Mouse (Mus musculus): ENCODE results near the gene Ascl1. TPM values are rescaled to one million over a fixed set of nuclear protein-coding genes. Genes with fewer than 3 reads are reported as not detected.
A peak's percentile ranks its signal among the peaks of the same experiment; 100 is the strongest.

Ascl1 gene
- polyA plus RNA-seq, 1 experiment from 2014 or later, result 28.8 TPM

DNA sequence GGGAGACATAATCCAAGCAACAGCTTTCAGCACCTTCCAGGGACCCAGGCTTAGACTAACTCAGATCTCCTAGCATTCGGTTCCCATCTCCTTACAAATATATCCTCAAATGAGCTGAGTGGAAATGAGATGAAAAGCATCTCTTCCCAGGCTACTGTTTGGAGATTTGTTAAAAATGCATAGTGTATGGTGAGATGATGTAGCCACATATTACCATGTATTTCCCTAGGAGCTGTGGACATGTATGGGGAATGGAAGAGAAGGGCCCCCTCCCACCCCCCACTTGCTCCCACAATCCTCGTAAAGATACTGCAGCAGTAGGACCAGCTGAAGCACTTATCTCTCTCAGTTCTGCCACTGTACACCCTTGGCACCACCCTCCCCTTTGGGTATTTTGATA lies 3.1 kb downstream of the Ascl1 start:
- Histone ChIP-seq H3K4me1 (ENCODE audit: control insufficient read depth, insufficient read depth, low read length) (peaks cover 32% of the 10 kb centered on the region), H3K9me3 (replicated peaks; ENCODE audit: control insufficient read depth, low read length) (no peaks in the 10 kb centered on the region), H3K9ac (ENCODE audit: low read length) (peak overlapping the region; percentile 0; the same call in 1 of the 2 replicates), H3K4me3 (ENCODE audit: low read depth, low read length) (peak overlapping the region; percentile 87), H3K4me2 (ENCODE audit: low read length) (peak overlapping the region; percentile 70), H3K27ac (ENCODE audit: low read depth, low read length) (peak overlapping the region; percentile 74), H3K36me3 (ENCODE audit: control insufficient read depth, insufficient read depth, low read length) (no peaks in the 10 kb centered on the region), H3K27me3 (replicated peaks; ENCODE audit: control insufficient read depth, insufficient read depth, low read length) (no peaks in the 10 kb centered on the region; the same call in 1 of the 2 replicates)
- DNase-seq (ENCODE audit: low spot score), result peak; percentile 52
- ATAC-seq, result no peak
- 0% methylated on average over 2 of the region's 2 CpGs for WGBS

DNA sequence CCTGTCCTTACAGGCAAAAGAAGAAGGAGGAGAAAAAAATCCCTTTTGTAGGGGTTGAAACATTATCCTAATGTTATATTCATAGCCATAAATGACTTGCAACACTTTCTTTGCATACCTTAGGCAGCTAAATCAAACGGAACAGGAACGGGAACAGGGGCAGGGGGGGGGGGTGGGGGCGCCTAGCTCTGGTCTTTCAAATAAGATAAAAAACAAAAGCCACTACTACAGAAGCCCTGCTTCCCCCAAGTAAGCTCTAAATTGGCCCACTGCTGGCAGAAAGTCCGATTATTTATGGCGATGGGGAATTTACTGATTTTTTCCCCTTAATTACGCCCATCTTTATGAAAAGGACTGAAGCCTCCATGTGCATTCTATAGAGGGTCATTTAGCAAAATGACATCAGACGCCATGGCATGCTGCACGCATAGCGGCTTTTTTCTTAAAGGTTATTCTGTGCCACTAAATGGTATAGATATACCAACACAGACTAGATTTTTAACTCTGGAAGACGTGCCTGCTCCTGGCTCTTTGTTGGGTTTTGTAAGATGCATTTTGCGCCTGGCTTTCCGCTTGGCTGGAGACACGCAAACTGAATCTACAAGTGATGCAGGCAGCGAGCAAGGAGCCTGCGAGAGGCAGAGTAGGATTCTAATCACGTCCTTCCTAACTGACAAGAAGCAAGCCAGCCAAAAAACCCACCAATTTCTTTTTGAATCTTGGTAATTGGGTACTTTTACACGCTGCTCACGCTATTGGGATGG lies 4.0 kb downstream of the Ascl1 start:
- DNase-seq (ENCODE audit: low spot score) (peak; percentile 98), ATAC-seq (peak; percentile 49)
- H3K4me3 ChIP-seq (ENCODE audit: low read depth, low read length), result peak overlapping the region; percentile 5; the same call in 1 of the 2 replicates
- peaks cover 32% of the 10 kb centered on the region for H3K4me1 ChIP-seq (ENCODE audit: control insufficient read depth, insufficient read depth, low read length)
- H3K27me3 ChIP-seq (replicated peaks; ENCODE audit: control insufficient read depth, insufficient read depth, low read length), result no peaks in the 10 kb centered on the region
- peak overlapping the region; percentile 73 for H3K27ac ChIP-seq (ENCODE audit: low read depth, low read length)
- no peaks in the 10 kb centered on the region for H3K9me3 ChIP-seq (replicated peaks; ENCODE audit: control insufficient read depth, low read length)
- H3K4me2 ChIP-seq (ENCODE audit: low read length), result peak overlapping the region; percentile 42
- no peaks in the 10 kb centered on the region for H3K36me3 ChIP-seq (ENCODE audit: control insufficient read depth, insufficient read depth, low read length)
- peak overlapping the region; percentile 40 for H3K9ac ChIP-seq (ENCODE audit: low read length)
- WGBS, result under 1% methylated on average over 18 of the region's 18 CpGs

DNA sequence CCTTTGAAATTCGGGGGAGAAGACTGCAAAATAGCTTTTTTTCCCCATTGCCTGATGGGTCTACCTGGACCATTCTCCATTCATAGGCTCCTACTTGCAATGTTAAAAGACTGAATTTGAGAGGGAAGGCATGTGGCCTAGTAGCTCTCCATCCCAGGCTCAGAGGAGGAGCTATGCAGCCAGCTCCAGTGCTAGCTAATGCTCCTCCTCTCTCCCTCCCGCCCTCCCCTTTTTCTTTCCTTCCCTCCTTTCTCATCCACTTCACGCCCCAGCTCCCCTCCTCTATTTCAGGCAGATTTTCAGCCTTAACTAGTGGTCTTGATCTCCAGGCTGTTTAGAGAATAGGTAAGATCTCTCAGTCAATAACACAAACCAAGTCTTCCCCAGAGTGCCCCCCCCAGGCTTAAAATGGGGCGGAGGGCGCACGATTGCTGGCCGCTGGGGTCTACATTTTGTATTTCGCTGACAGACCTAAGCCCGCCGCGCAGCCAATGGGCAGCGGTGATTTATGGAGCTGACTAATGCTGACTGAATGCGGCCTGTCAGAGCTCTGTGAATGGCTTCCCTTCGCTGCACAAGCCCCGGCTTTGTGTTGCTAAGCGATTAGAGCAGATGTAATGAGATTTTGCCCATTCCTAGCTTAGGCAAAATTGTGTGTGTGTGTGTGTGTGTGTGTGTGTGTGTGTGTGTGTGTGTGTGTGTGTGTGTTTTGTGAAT lies 4.9 kb downstream of the Ascl1 start:
- Histone ChIP-seq H3K9ac (ENCODE audit: low read length) (peak overlapping the region; percentile 4; the same call in 1 of the 2 replicates), H3K9me3 (replicated peaks; ENCODE audit: control insufficient read depth, low read length) (no peaks in the 10 kb centered on the region), H3K4me1 (ENCODE audit: control insufficient read depth, insufficient read depth, low read length) (peaks cover 28% of the 10 kb centered on the region), H3K4me2 (ENCODE audit: low read length) (peak overlapping the region; percentile 42), H3K36me3 (ENCODE audit: control insufficient read depth, insufficient read depth, low read length) (no peaks in the 10 kb centered on the region), H3K27ac (ENCODE audit: low read depth, low read length) (peak overlapping the region; percentile 73), H3K27me3 (replicated peaks; ENCODE audit: control insufficient read depth, insufficient read depth, low read length) (no peaks in the 10 kb centered on the region), H3K4me3 (ENCODE audit: low read depth, low read length) (0 out of 2 replicates have a peak overlapping the region, but pooled peaks have one; percentile 8)
- ATAC-seq (peak; percentile 77), DNase-seq (ENCODE audit: low spot score) (peak; percentile 97)
- 0% methylated on average over 16 of the region's 16 CpGs for WGBS

DNA sequence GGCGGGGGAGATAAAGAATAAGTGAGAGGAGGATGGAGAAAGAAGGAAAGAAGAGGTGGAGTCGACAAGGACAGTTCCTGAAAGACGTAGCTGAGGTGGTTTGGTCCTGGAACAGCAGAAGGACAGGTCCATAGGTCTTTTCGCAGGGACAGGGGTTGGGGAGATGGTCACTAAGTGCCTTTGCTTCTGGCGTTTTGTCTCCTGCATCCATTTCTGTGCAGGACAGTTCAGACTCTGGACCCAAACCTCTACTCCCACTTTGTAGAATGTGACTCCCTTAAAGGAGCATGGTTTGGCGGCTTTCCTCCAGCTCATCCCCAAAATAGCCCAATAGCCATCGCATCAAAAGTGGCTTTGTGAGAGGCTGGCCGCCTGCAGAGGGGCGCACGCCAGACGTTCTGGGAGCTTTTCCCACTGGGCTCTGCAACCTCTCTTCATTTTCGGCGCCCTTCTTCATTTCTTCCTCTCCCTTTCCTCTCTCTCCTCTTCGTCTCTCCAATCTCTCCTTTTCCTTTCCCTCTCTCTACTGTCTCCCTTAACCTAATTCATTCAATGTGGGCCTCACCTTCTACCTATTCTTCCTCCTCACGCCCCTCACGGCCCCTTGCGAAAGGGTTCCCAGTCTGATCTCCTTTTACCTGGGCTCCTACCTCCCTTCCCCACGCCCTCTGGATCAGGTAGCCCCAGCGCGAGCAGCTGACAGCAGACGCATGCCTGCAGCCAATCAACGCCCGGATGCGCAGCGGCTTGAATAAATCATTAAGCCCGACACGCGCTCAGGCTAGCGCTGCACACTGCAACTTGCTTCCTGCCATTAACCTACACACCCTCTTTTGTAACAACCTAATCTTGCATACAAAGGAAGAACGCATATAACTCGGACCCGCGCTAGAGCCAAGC lies 7.5 kb downstream of the Ascl1 start:
- Histone ChIP-seq H3K36me3 (ENCODE audit: control insufficient read depth, insufficient read depth, low read length) (no peaks in the 10 kb centered on the region), H3K9me3 (replicated peaks; ENCODE audit: control insufficient read depth, low read length) (no peaks in the 10 kb centered on the region), H3K4me1 (ENCODE audit: control insufficient read depth, insufficient read depth, low read length) (peaks cover 23% of the 10 kb centered on the region), H3K27me3 (replicated peaks; ENCODE audit: control insufficient read depth, insufficient read depth, low read length) (no peaks in the 10 kb centered on the region), H3K4me3 (ENCODE audit: low read depth, low read length) (peak overlapping the region; percentile 29), H3K4me2 (ENCODE audit: low read length) (peak overlapping the region; percentile 75), H3K9ac (ENCODE audit: low read length) (peak overlapping the region; percentile 59), H3K27ac (ENCODE audit: low read depth, low read length) (peak overlapping the region; percentile 46)
- WGBS, result 1% methylated on average over 33 of the region's 33 CpGs
- peak; percentile 59 for ATAC-seq
- peak; percentile 88 for DNase-seq (ENCODE audit: low spot score)

DNA sequence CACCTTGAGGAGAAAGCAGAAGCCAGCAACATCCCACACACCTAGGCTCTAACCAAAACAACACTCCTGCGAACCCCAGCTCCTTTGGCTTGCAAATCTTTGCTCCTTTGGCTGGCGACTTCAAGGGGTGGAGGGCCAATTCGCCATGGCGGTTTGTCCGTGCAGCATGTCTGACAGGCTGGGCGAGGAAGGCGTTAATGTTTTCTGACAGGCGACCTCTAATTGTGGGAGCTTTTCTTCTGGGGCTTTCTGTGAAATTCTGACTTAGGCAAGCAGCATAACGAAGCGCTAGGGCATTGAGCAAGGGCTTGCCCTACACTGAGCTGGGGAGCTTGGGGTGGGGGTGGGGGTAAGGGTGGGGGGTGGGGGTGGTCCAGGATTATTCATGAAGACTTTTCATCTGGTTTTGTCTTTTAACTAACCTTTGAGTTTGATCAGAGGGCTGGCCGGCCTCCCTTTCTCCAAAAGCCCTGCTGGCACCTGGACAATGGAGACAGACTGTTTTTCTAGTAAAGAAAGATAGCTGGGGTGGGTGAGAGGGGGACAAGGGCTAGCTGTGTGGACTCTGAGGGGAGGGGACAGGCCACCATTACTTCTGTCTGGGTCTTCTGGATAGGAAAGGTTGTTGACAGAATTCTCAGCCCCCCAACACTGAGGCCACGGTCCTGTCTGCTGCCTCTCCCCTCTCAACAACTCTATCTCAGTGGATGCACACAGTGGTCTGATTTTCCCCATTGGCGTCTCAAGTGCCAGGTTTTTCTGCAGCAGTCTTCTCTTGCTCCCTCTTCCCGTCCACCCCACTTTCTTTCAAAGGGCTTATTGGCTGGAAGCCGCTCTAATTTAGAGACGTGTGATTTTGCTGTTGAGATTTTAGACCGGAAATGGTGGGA lies 8.4 kb downstream of the Ascl1 start:
- Histone ChIP-seq H3K9me3 (replicated peaks; ENCODE audit: control insufficient read depth, low read length) (no peaks in the 10 kb centered on the region), H3K9ac (ENCODE audit: low read length) (peak overlapping the region; percentile 59; the same call in 1 of the 2 replicates), H3K27me3 (replicated peaks; ENCODE audit: control insufficient read depth, insufficient read depth, low read length) (no peaks in the 10 kb centered on the region), H3K36me3 (ENCODE audit: control insufficient read depth, insufficient read depth, low read length) (no peaks in the 10 kb centered on the region), H3K4me3 (ENCODE audit: low read depth, low read length) (peak overlapping the region; percentile 29), H3K4me2 (ENCODE audit: low read length) (peak overlapping the region; percentile 75), H3K27ac (ENCODE audit: low read depth, low read length) (no peak overlapping the region; the same call in 1 of the 2 replicates), H3K4me1 (ENCODE audit: control insufficient read depth, insufficient read depth, low read length) (peaks cover 19% of the 10 kb centered on the region)
- DNase-seq (ENCODE audit: low spot score), result peak; percentile 66
- WGBS, result 4% methylated on average over 17 of the region's 17 CpGs
- no peak for ATAC-seq

DNA sequence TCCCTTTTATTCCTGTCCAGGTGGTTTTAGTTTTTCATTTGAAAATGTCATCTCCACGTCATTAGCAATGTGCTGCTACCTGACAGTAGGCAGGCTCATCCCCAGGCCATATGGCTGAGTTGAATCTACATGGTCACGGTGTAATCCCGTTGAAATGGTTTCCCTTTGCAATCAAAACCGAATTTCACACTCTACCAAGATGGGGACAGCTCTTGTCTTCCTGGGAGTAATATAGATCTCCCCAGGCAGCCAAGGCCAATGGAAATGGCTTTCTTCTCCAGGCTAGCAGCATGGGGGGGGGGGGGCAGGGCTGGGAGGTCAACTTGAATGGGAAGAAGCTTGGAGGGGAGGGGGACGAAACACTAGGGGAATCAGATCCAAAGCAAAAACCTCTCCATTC lies 15.6 kb downstream of the Ascl1 start:
- H3K9me3 ChIP-seq (replicated peaks; ENCODE audit: control insufficient read depth, low read length), result no peaks in the 10 kb centered on the region

DNA sequence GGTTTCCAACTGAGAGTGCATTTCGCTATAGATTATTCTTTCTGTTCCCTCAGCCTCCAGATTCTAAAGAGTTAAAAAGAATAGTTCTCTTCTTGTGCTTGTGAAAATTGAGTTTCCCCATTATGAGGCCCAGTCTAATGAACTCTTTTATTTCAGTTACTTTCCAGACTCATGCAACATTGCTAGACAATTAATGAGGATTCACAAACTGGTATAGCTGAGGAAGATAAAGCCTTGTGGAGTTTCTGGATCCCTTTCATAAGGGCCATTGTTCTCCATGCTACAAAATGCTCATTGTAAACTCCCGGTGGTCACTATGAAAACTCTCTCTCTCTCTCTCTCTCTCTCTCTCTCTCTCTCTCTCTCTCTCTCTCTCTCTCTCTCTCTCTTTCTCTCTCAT lies 18.5 kb downstream of the Ascl1 start:
- Histone ChIP-seq H3K4me3 (ENCODE audit: low read depth, low read length) (no peak overlapping the region), H3K27me3 (replicated peaks; ENCODE audit: control insufficient read depth, insufficient read depth, low read length) (no peaks in the 10 kb centered on the region), H3K4me1 (ENCODE audit: control insufficient read depth, insufficient read depth, low read length) (no peaks in the 10 kb centered on the region), H3K9me3 (replicated peaks; ENCODE audit: control insufficient read depth, low read length) (no peaks in the 10 kb centered on the region), H3K27ac (ENCODE audit: low read depth, low read length) (no peak overlapping the region), H3K36me3 (ENCODE audit: control insufficient read depth, insufficient read depth, low read length) (no peaks in the 10 kb centered on the region), H3K4me2 (ENCODE audit: low read length) (no peak overlapping the region), H3K9ac (ENCODE audit: low read length) (no peak overlapping the region)
- DNase-seq (ENCODE audit: low spot score) (no peak), ATAC-seq (no peak)
- WGBS, result 30% methylated on average over 2 of the region's 2 CpGs

More for the DNA sequence above, 15.6 kb downstream of the Ascl1 start:
- Histone ChIP-seq H3K36me3 (ENCODE audit: control insufficient read depth, insufficient read depth, low read length) (no peaks in the 10 kb centered on the region), H3K9ac (ENCODE audit: low read length) (no peak overlapping the region), H3K4me2 (ENCODE audit: low read length) (no peak overlapping the region), H3K27ac (ENCODE audit: low read depth, low read length) (no peak overlapping the region), H3K27me3 (replicated peaks; ENCODE audit: control insufficient read depth, insufficient read depth, low read length) (no peaks in the 10 kb centered on the region), H3K4me1 (ENCODE audit: control insufficient read depth, insufficient read depth, low read length) (no peaks in the 10 kb centered on the region), H3K4me3 (ENCODE audit: low read depth, low read length) (no peak overlapping the region)
- 84% methylated on average over 5 of the region's 5 CpGs for WGBS
- ATAC-seq (no peak), DNase-seq (ENCODE audit: low spot score) (no peak)

All from forebrain, embryonic 14.5 days (tissue).